ENCODE assay signal across 8 mouse cellular contexts in the genomic region with DNA sequence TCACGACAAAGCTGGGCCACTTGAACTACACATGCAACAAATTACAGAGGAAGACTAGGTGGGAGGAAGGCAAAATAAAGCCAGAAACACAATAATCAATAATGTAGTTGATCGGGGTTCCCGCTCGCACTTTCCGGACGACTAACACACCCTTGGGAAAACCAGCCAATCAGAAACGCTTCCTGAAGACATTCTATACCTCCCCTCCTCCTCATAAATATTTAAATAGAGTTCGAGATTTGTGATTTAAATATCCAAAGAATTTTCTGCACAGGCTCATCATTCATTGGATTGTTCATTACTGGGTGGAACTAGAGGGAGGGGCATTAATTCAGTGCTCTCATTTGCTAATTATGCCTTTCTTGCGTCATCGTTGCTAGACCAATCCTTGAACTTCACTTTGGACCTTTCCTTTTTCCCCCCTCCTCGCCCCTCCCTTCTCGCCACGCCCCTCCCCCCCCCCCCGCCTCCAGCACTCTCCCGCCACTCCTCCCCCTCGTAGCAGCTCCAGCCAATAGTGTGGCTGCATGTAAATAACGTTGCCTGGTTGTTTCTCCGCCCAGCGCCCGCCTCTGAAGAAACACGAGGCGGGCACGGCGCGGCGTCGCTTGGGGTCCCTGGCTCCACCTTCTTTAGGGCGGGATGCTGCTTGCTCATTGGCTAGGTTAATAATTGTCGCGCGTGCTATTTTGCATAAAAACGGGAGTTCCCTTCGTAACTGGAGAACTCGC.
A peak's percentile ranks its signal among the peaks of the same experiment; 100 is the strongest.
DNase-seq lines count a peak whose midpoint lies in the region; ATAC-seq and TF ChIP-seq lines count a peak whose summit lies in the region.

No protein-coding gene starts in this region.

- no peak overlapping the region for H3K27ac ChIP-seq in ES-E14 (ENCODE audit: insufficient read depth, low read depth, low read length, poor library complexity, severe bottlenecking)
- no peak overlapping the region for H3K27ac ChIP-seq in forebrain, embryonic 14.5 days (ENCODE audit: low read depth, low read length)
- 0 out of 2 replicates have a peak overlapping the region, but pooled peaks have one; percentile 48 for H3K27ac ChIP-seq in limb, embryonic 11.5 days (replicated peaks; ENCODE audit: low read depth, low read length)
- no peak overlapping the region for H3K27ac ChIP-seq in midbrain, embryonic 12.5 days (replicated peaks)
- H3K27ac ChIP-seq in testis, adult 2 months (ENCODE audit: control insufficient read depth, insufficient read depth, low read depth, low read length) = peak overlapping the region; percentile 39; the same call in 1 of the 2 replicates

- in situ Hi-C loops in ES-E14 (cut with MboI; ENCODE audit: low sequenced_read_pairs in 2 of 2, unreplicated experiment in 2 of 2) = loop anchor here (5.0 to 10.0 kb wide), 4 partner anchors 987 to 1137 kb away; partner anchors contain the start of genes Evx1 (in 2 of the 2), Hoxa2 (in 1 of the 2) and Hoxa7 (in 1 of the 2)

- peak; percentile 99 for ATAC-seq in forebrain, embryonic 14.5 days
- ATAC-seq in limb, embryonic 11.5 days (ENCODE audit: insufficient number of reproducible peaks, low FRiP score, low TSS enrichment, low read depth) = peak; percentile 95
- ATAC-seq in midbrain, embryonic 12.5 days (ENCODE audit: low FRiP score, low read depth) = peak; percentile 98

- peak overlapping the region; percentile 58 to 67 for H3K4me3 ChIP-seq in ES-E14 (ENCODE audit: insufficient read depth in 1 of 2, low read depth in 1 of 2, low read length in 2 of 2, poor library complexity in 1 of 2, severe bottlenecking in 1 of 2)
- no peak overlapping the region for H3K4me3 ChIP-seq in forebrain, embryonic 14.5 days (ENCODE audit: low read depth, low read length)
- H3K4me3 ChIP-seq in limb, embryonic 11.5 days (ENCODE audit: low read depth, low read length) = peak overlapping the region; percentile 15
- peak overlapping the region; percentile 8; the same call in 1 of the 2 replicates for H3K4me3 ChIP-seq in midbrain, embryonic 12.5 days
- H3K4me3 ChIP-seq in testis, adult 2 months (ENCODE audit: control insufficient read depth, low read depth, low read length) = peak overlapping the region; percentile 74

- H3K9ac ChIP-seq in ES-E14 (ENCODE audit: insufficient read depth, low read depth, low read length, poor library complexity, severe bottlenecking) = no peak overlapping the region
- no peak overlapping the region for H3K9ac ChIP-seq in forebrain, embryonic 14.5 days (ENCODE audit: low read length)
- no peak overlapping the region for H3K9ac ChIP-seq in limb, embryonic 11.5 days (ENCODE audit: low read length)
- H3K9ac ChIP-seq in midbrain, embryonic 12.5 days (replicated peaks) = no peak overlapping the region

- TF ChIP-seq CTCF in testis, adult 2 months (IDR thresholded peaks at IDR 0.05; ENCODE audit: control insufficient read depth, insufficient read depth, insufficient replicate concordance, low read depth, low read length) = no peak

- WGBS in forebrain, embryonic 14.5 days = 2% methylated on average over 33 of the region's 34 CpGs
- 1% methylated on average over 31 of the region's 34 CpGs for WGBS in limb, embryonic 11.5 days
- WGBS in midbrain, embryonic 12.5 days = under 1% methylated on average over 30 of the region's 34 CpGs

- no peaks in the 10 kb centered on the region for H3K9me3 ChIP-seq in ES-E14 (ENCODE audit: control insufficient read depth, insufficient read depth, low read depth, low read length)
- H3K9me3 ChIP-seq in forebrain, embryonic 14.5 days (replicated peaks; ENCODE audit: control insufficient read depth, low read length) = no peaks in the 10 kb centered on the region
- H3K9me3 ChIP-seq in limb, embryonic 11.5 days (ENCODE audit: control insufficient read depth, low read length) = no peaks in the 10 kb centered on the region
- H3K9me3 ChIP-seq in midbrain, embryonic 12.5 days = no peaks in the 10 kb centered on the region

- H3K36me3 ChIP-seq in ES-E14 (ENCODE audit: control insufficient read depth, insufficient read depth, low read length, poor library complexity, severe bottlenecking) = no peaks in the 10 kb centered on the region
- H3K36me3 ChIP-seq in forebrain, embryonic 14.5 days (ENCODE audit: control insufficient read depth, insufficient read depth, low read length) = no peaks in the 10 kb centered on the region
- H3K36me3 ChIP-seq in limb, embryonic 11.5 days (ENCODE audit: control insufficient read depth, insufficient read depth, low read length) = no peaks in the 10 kb centered on the region
- H3K36me3 ChIP-seq in midbrain, embryonic 12.5 days = no peaks in the 10 kb centered on the region
- H3K36me3 ChIP-seq in testis, adult 2 months (ENCODE audit: control insufficient read depth, insufficient read depth, low read length) = no peaks in the 10 kb centered on the region

- 0 out of 4 replicates have a peak, but pooled peaks cover 0 to 2% of the 10 kb centered on the region in 2 experiments for H3K4me1 ChIP-seq in ES-E14 (ENCODE audit: control insufficient read depth in 2 of 2, insufficient read depth in 2 of 2, low read length in 2 of 2, poor library complexity in 1 of 2)
- no peaks in the 10 kb centered on the region; the same call in 1 of the 2 replicates for H3K4me1 ChIP-seq in forebrain, embryonic 14.5 days (ENCODE audit: control insufficient read depth, insufficient read depth, low read length)
- H3K4me1 ChIP-seq in limb, embryonic 11.5 days (ENCODE audit: control insufficient read depth, insufficient read depth, low read length) = peaks cover 13% of the 10 kb centered on the region
- H3K4me1 ChIP-seq in midbrain, embryonic 12.5 days = peaks cover 14% of the 10 kb centered on the region; the same call in 1 of the 2 replicates
- H3K4me1 ChIP-seq in testis, adult 2 months (ENCODE audit: control insufficient read depth, insufficient read depth, low read length) = peaks cover 7% of the 10 kb centered on the region

- peak overlapping the region; percentile 41 for H3K4me2 ChIP-seq in forebrain, embryonic 14.5 days (ENCODE audit: low read length)
- peak overlapping the region; percentile 38 for H3K4me2 ChIP-seq in limb, embryonic 11.5 days (ENCODE audit: low read depth, severe bottlenecking)
- H3K4me2 ChIP-seq in midbrain, embryonic 12.5 days (replicated peaks) = peak overlapping the region; percentile 38

- DNase-seq in ES-E14 (ENCODE audit: low read depth, low spot score) = peak; percentile 97
- DNase-seq in adrenal gland, postnatal 14 days = peak; percentile 91
- DNase-seq in forebrain, embryonic 14.5 days (ENCODE audit: low spot score) = peak; percentile 98
- DNase-seq in heart, postnatal 4 days = peak; percentile 94
- DNase-seq in limb, embryonic 11.5 days (ENCODE audit: low spot score) = peak; percentile 98
- no peak for DNase-seq in left cerebral cortex, adult 11 months (ENCODE audit: low spot score)

- H3K27me3 ChIP-seq in forebrain, embryonic 14.5 days (replicated peaks; ENCODE audit: control insufficient read depth, insufficient read depth, low read length) = peaks cover 75% of the 10 kb centered on the region
- no peaks in the 10 kb centered on the region for H3K27me3 ChIP-seq in limb, embryonic 11.5 days (ENCODE audit: control insufficient read depth, insufficient read depth, low read length)
- H3K27me3 ChIP-seq in midbrain, embryonic 12.5 days = peaks cover 64% of the 10 kb centered on the region
- H3K27me3 ChIP-seq in testis, adult 2 months (ENCODE audit: control insufficient read depth, insufficient read depth, low read length) = 0 out of 2 replicates have a peak, but pooled peaks cover 5% of the 10 kb centered on the region

- TF ChIP-seq POLR2A in testis, adult 2 months (IDR thresholded peaks at IDR 0.05; ENCODE audit: control insufficient read depth, low read depth, low read length) = no peak

TF ChIP-seq in ES-E14, 5 proteins besides CTCF, POLR2A, EP300 and RAD21:
- TF ChIP-seq CHD2 (IDR thresholded peaks at IDR 0.05; ENCODE audit: low read depth, low read length) = 0 out of 2 replicates have a peak, but pooled peaks have one; percentile 38
- no peak for TF ChIP-seq ZC3H11A (IDR thresholded peaks at IDR 0.05; ENCODE audit: borderline replicate concordance, low read depth, low read length)

Comparison
In these comparisons a context has a peak if more than half of its experiments do, and no peak if none do; other contexts are left out.
1. H3K27ac ChIP-seq: peak in limb, embryonic 11.5 days (single experiment) and testis, adult 2 months (single experiment); none in ES-E14 (single experiment), forebrain, embryonic 14.5 days (single experiment) and midbrain, embryonic 12.5 days (single experiment).
2. Peak in every context shown above with its lines, with median percentiles within 50 percentile points of each other: ATAC-seq and H3K4me2 ChIP-seq.